Mouse (Mus musculus) ES-E14 (cell line): ENCODE results near the gene Zfp697. TPM values are rescaled to one million over a fixed set of nuclear protein-coding genes. Genes with fewer than 3 reads are reported as not detected.
"Not testable (repeated sequence)": the region's sequence is repeated elsewhere in the genome, so short reads cannot be mapped to it uniquely, and the experiment has no call there.

ENCODE experiments used
- DNase-seq: peaks from one replicate; pipeline ENCODE4 v3.0.0-alpha.2; 2013; ENCODE audit warnings: low read depth, low spot score
- H3K27ac ChIP-seq: 2 replicates; pipeline ENCODE4 v1.5.1; 2012; ENCODE audit warnings: low read depth, mild to moderate bottlenecking, low read length, moderate library complexity, mixed read lengths; ENCODE audit not compliant: poor library complexity, insufficient read depth, severe bottlenecking
- H3K36me3 ChIP-seq: 2 replicates; pipeline ENCODE4 v1.6.1; 2012; ENCODE audit warnings: mild to moderate bottlenecking, low read length, moderate library complexity, mixed read lengths; ENCODE audit not compliant: control insufficient read depth, poor library complexity, insufficient read depth, severe bottlenecking
- H3K4me1 ChIP-seq, 2 experiments: fragments of 150-350 bp in 1 of 2; sonication (generic) in 1 of 2; 2 replicates each; pipeline ENCODE4 v1.6.1; 2012; ENCODE audit warnings: low read length in 2 of 2, mild to moderate bottlenecking in 1 of 2, mixed read lengths in 1 of 2; ENCODE audit not compliant: control insufficient read depth in 2 of 2, insufficient read depth in 2 of 2, poor library complexity in 1 of 2
- H3K4me3 ChIP-seq, 2 experiments: fragments of 150-350 bp in 1 of 2; sonication (generic) in 1 of 2; 2 replicates each; pipeline ENCODE4 v1.5.1; 2012; ENCODE audit warnings: low read length in 2 of 2, low read depth in 1 of 2, mild to moderate bottlenecking in 1 of 2, mixed read lengths in 1 of 2; ENCODE audit not compliant: insufficient read depth in 1 of 2, poor library complexity in 1 of 2, severe bottlenecking in 1 of 2
- H3K9ac ChIP-seq: 2 replicates; pipeline ENCODE4 v1.6.1; 2012; ENCODE audit warnings: low read depth, mild to moderate bottlenecking, low read length, mixed read lengths; ENCODE audit not compliant: poor library complexity, insufficient read depth, severe bottlenecking
- H3K9me3 ChIP-seq: fragments of 150-350 bp; sonication (generic); 2 replicates; pipeline ENCODE4 v1.6.1; 2012; ENCODE audit warnings: low read depth, mild to moderate bottlenecking, low read length; ENCODE audit not compliant: control insufficient read depth, insufficient read depth
- in situ Hi-C, 2 experiments: fragments of 600-800 bp; cut with MboI; formaldehyde crosslinking; loops; one replicate each; pipeline ENCODE4 v1.15.1; 2025; ENCODE audit warnings: low sequenced_read_pairs in 2 of 2, inconsistent platforms in 1 of 2; ENCODE audit not compliant: unreplicated experiment in 2 of 2
- total RNA-seq: library from RNA; depleted of rRNA; stranded (reverse); fragments of 300-350 nt; gene quantifications from 2 replicates; pipeline ENCODE4 v1.2.3, GENCODE M21; 2012

Zfp697 gene
- total RNA-seq, 1 experiment: 3.4 TPM

DNA sequence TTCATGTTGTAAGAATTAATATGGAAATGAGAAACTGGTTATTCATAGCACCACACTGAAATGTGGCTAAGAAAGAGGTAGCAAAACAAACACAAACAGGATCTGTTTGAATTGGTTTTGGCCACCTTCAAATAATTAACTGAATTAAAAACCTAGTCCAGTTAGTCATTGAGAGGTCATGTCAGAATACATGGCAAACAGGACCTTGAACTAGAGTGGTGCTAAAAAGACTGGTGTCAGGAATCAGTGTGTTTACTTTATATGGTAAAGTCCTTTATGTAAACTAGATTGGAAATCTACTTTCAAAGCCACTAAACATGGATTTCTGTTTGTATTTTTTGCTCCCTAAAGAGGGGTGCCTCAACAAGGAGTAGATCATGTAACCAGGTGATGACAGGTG lies 89.2 kb downstream of the Zfp697 start:
- H3K9ac ChIP-seq, H3K4me3 ChIP-seq, H3K9me3 ChIP-seq, H3K4me1 ChIP-seq, H3K27ac ChIP-seq, in situ Hi-C loops, DNase-seq, H3K36me3 ChIP-seq: not testable (repeated sequence)

DNA sequence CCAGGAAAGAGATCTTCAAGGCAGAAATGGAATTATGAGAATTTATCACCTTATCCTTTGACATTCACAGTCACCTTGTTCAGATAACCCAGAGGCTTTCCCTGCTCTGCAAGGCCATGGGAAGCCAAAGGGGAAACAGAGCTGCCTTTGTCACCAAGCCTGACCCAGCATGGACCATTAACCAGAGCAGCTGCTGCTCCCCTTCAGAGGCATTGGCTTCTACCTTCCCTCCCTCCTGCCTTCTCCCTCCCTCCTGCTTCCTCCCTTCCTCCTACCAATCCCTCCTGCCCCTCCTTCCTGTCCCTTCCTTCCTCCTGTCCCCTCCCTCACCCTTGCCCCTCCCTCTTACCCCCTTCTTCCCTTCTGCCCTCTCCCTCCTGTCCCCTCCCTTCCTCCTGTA lies 111.9 kb downstream of the Zfp697 start:
- DNase-seq, in situ Hi-C loops, H3K4me1 ChIP-seq: not testable (repeated sequence)

GRCm38 (mm10) chr3:98495055-98495454 lies 112.8 kb downstream of the Zfp697 start:
- H3K9me3 ChIP-seq, H3K36me3 ChIP-seq, DNase-seq, H3K9ac ChIP-seq, H3K4me3 ChIP-seq, H3K27ac ChIP-seq, in situ Hi-C loops, H3K4me1 ChIP-seq: not testable (repeated sequence)

More for the DNA sequence above, 111.9 kb downstream of the Zfp697 start:
- not testable (repeated sequence) for H3K27ac ChIP-seq, H3K36me3 ChIP-seq, H3K4me3 ChIP-seq, H3K9ac ChIP-seq, H3K9me3 ChIP-seq

DNA sequence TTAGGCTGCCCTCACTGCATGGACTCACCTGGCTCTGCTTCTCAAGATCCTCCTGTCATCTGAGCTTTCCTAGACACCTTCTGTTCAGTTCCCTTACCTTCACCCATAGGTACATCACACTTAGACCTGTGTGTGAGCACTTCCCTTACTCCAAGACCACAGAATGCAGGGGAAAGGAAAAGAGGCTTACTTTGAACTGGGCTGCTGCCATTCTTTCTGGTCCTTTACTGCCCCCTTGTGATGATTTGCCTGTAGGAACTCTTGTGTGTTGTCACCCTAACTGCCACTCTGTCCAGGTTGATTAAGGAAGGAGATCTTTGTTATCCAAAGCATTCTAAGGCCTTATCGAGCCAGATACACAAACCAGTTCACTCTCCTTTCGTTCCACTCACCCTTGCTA lies 114.5 kb downstream of the Zfp697 start:
- H3K27ac ChIP-seq, in situ Hi-C loops, H3K9me3 ChIP-seq, H3K9ac ChIP-seq, DNase-seq, H3K36me3 ChIP-seq, H3K4me1 ChIP-seq, H3K4me3 ChIP-seq: not testable (repeated sequence)

- in situ Hi-C loops, H3K4me3 ChIP-seq, H3K9me3 ChIP-seq, H3K36me3 ChIP-seq, DNase-seq, H3K4me1 ChIP-seq, H3K27ac ChIP-seq, H3K9ac ChIP-seq: not testable (repeated sequence)
These were observed 115.1 kb downstream of the Zfp697 start for GRCm38 (mm10) chr3:98497401-98497800.

GRCm38 (mm10) chr3:98507229-98507628 lies 125.0 kb downstream of the Zfp697 start:
- H3K36me3 ChIP-seq, DNase-seq, H3K9ac ChIP-seq, H3K4me3 ChIP-seq, in situ Hi-C loops, H3K27ac ChIP-seq, H3K9me3 ChIP-seq, H3K4me1 ChIP-seq: not testable (repeated sequence)

DNA sequence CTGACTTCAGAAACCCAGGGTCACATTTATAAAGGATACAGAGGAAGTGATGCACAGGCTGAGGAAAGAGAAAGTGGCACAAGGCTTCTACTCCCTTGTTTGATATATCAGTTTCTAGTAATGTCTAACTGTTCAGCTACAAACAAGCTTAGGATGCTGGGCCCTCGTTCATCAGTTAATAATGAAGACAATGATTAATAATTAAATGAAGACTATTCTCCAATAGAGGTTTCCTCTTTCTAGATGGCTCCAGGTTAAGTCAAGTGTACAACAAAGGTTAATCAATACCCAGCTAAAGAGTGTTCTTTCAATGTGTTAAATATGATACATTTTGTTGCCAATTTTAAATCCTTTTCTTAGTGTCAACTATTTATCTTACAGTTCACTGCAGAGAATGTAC lies 128.2 kb downstream of the Zfp697 start, which contains the start of gene Hsd3b4:
Hsd3b4 (minus strand) TSS at position 101 of the 400 bp plus-strand sequence.
- H3K9ac ChIP-seq, DNase-seq, H3K27ac ChIP-seq, H3K9me3 ChIP-seq, H3K4me1 ChIP-seq, in situ Hi-C loops, H3K36me3 ChIP-seq, H3K4me3 ChIP-seq: not testable (repeated sequence)

DNA sequence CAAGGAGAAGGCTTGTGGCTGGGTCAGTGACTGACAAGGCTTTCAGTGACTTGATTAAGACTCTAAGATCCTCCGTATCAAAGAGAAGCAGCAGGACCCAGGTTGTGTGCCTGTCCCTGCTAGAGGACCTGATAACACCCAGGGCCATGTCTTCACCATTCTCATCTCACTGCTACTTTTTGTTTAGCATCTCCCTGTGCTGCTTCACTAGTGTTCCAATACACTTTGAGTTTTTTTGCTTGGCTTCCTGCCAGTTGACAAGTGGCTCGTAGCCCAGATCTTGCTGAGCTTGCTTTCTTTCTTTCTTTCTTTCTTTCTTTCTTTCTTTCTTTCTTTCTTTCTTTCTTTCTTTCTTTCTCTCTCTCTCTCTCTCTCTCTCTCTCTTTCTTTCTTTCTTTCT lies 140.5 kb downstream of the Zfp697 start:
- H3K4me3 ChIP-seq, DNase-seq, H3K36me3 ChIP-seq, H3K4me1 ChIP-seq, in situ Hi-C loops, H3K9me3 ChIP-seq, H3K27ac ChIP-seq, H3K9ac ChIP-seq: not testable (repeated sequence)

- H3K4me1 ChIP-seq, DNase-seq, H3K9ac ChIP-seq, H3K27ac ChIP-seq, H3K4me3 ChIP-seq, H3K36me3 ChIP-seq, in situ Hi-C loops, H3K9me3 ChIP-seq: not testable (repeated sequence)
These were observed 142.3 kb downstream of the Zfp697 start for GRCm38 (mm10) chr3:98524552-98524951.
